Mouse (Mus musculus) central nervous system, embryonic 18 days (tissue): Measurements from ENCODE around the gene Stxbp4. TPM values are rescaled to one million over a fixed set of nuclear protein-coding genes. Genes with fewer than 3 reads are reported as not detected.

ENCODE experiments used
- polyA plus RNA-seq: library from polyadenylated mRNA; depleted of rRNA; stranded (reverse); fragments of >200 nt; gene quantifications from 2 replicates; pipeline ENCODE4 v1.2.3, GENCODE M21; 2012; rRNA removed

Gene Stxbp4
- 5.9 and 6.6 TPM in 2 replicates for polyA plus RNA-seq

DNA sequence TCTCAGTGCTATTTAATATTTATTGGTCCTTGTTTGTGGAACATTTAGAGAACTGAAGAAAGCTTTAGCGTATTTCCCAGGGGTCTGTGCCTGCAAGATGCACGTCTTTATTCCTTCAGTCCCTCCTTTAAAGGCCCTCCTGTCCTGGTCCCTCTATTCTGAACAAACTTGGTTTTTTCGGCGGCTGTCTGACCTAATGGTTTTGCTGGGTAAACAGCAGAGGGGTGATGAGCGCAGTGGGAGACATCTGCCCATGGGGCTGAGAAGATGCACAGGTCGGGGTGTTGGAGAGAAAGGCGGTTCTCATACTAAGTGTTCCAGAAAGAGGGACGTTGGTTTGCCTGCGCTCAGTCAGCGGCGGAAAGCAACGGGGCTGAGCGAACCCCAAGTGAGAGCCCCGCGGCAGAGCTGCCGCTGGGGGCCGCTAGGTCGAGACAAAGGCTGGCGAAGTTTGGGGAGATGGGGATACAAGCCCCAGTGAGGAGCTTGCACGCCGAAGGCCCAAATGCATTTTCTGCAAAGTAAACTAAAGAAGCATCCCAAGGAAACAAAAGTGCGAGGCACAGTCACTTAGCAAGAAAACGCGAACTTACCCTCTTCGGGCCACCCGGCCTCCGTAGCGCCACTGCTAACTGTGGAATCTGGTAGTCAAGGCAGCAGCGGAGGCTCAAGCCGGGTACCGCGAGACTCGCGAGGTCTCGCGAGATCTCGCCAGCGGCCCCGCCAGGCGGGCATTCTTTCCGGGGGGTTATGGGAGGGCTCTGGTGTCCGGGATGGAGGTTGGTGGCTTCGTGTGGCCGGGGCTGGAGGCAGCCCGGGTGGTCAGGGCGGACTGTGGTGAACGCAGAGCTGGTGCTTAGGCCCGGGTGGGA lies at the start of gene Stxbp4, which contains the start of gene Cox11:
Gene Stxbp4 (minus strand): TSS at position 645 of the 872 bp plus-strand sequence.
Gene Cox11 (plus strand): TSS at position 734 of the 872 bp plus-strand sequence.

Other genes starting within 250 kb of the Stxbp4 start
- gene Hlf, start 247.2 kb downstream of the Stxbp4 start, polyA plus RNA-seq = 4.8 and 5.4 TPM in 2 replicates
- 32.1 and 35.2 TPM in 2 replicates for gene Cox11, start 89 bp upstream of the Stxbp4 start, polyA plus RNA-seq
- gene Tom1l1, start 50.3 kb upstream of the Stxbp4 start, polyA plus RNA-seq = 7.2 and 9.9 TPM in 2 replicates